Mouse (Mus musculus) CD8-positive naive resting alpha-beta T cell, adult 2 months (primary cell): ENCODE results near the gene Smad6.

Experiments
- DNase-seq, 2 experiments: peaks; one replicate each; pipeline ENCODE4 v3.0.0; 2022; ENCODE audit warnings: low read depth in 2 of 2, low spot score in 2 of 2

The Smad6 gene

GRCm38 (mm10) chr9:64022562-64023366, 905 bp upstream of the Smad6 start:
- peak; percentile 65 to 75 for DNase-seq

GRCm38 (mm10) chr9:64021319-64021850, 474 bp downstream of the Smad6 start:
- no peak for DNase-seq

GRCm38 (mm10) chr9:64020606-64021318, 1.1 kb downstream of the Smad6 start:
- peak in 1 of 2 experiments; percentile 4 for DNase-seq

- peak; percentile 6 to 17 for DNase-seq
These were observed 1.7 kb downstream of the Smad6 start for GRCm38 (mm10) chr9:64020171-64020605.

GRCm38 (mm10) chr9:64019036-64019886, 2.6 kb downstream of the Smad6 start:
- no peak for DNase-seq

- DNase-seq, result no peak
These were observed 3.7 kb downstream of the Smad6 start for GRCm38 (mm10) chr9:64017861-64018793.

GRCm38 (mm10) chr9:64016648-64017400, 5.0 kb downstream of the Smad6 start:
- DNase-seq, result no peak

- DNase-seq, result no peak
These were observed 5.8 kb downstream of the Smad6 start for GRCm38 (mm10) chr9:64016092-64016491.

GRCm38 (mm10) chr9:64014801-64015200, 7.1 kb downstream of the Smad6 start:
- DNase-seq, result no peak

- no peak for DNase-seq
These were observed 10.5 kb downstream of the Smad6 start for GRCm38 (mm10) chr9:64011356-64011755.

- no peak for DNase-seq
These were observed 18.9 kb downstream of the Smad6 start for GRCm38 (mm10) chr9:64002981-64003380.

GRCm38 (mm10) chr9:64001081-64001480, 20.8 kb downstream of the Smad6 start:
- DNase-seq, result no peak

GRCm38 (mm10) chr9:64000085-64000484, 21.8 kb downstream of the Smad6 start:
- DNase-seq, result no peak

GRCm38 (mm10) chr9:63999194-63999593, 22.7 kb downstream of the Smad6 start:
- no peak for DNase-seq

GRCm38 (mm10) chr9:63998026-63998425, 23.8 kb downstream of the Smad6 start:
- DNase-seq, result no peak

- no peak for DNase-seq
These were observed 24.4 kb downstream of the Smad6 start for GRCm38 (mm10) chr9:63997439-63997838.

GRCm38 (mm10) chr9:63993256-63993655, 28.6 kb downstream of the Smad6 start:
- no peak for DNase-seq

- DNase-seq, result no peak
These were observed 29.1 kb downstream of the Smad6 start for GRCm38 (mm10) chr9:63992761-63993160.

GRCm38 (mm10) chr9:63991193-63991592, 30.7 kb downstream of the Smad6 start:
- no peak for DNase-seq
